Mouse (Mus musculus): ENCODE measurements around the gene Sestd1. TPM values are rescaled to one million over a fixed set of nuclear protein-coding genes. Genes with fewer than 3 reads are reported as not detected.

Gene Sestd1
- polyA plus RNA-seq, 1 experiment from 2014 or later, result 0.51 TPM

DNA sequence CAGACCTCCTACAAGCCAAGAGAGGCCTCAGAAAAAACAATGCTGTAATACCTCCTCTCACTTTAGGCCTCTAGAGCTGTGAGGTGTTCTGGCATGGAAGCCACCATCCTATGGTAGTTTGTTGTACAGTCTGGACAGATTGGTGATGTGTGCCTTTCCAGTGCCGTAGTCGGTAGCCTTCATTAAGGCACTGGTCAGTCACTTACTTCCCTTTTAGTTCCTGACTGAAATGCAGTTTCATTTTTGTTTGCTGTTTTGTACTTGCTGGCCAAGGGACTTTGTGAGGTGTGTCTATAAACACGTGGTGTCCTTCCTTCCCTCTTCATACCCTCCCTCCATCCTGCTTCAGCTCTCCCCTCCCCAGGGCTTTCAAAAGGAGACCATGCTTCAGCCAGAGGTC is 24.1 kb upstream of the Sestd1 start:
- Histone ChIP-seq H3K27ac (ENCODE audit: low read length) (no peak overlapping the region), H3K9me3 (replicated peaks; ENCODE audit: control insufficient read depth, low read length) (no peaks in the 10 kb centered on the region), H3K4me2 (ENCODE audit: low read depth, low read length) (no peak overlapping the region), H3K4me3 (ENCODE audit: low read depth, low read length) (no peak overlapping the region), H3K27me3 (ENCODE audit: control insufficient read depth, insufficient read depth, low read depth, low read length) (no peaks in the 10 kb centered on the region), H3K4me1 (ENCODE audit: control insufficient read depth, low read depth, low read length) (no peaks in the 10 kb centered on the region), H3K9ac (ENCODE audit: low read depth, low read length) (no peak overlapping the region), H3K36me3 (ENCODE audit: control insufficient read depth, insufficient read depth) (no peaks in the 10 kb centered on the region)
- no peak for ATAC-seq (ENCODE audit: low read depth)
- WGBS (ENCODE audit: insufficient replicate concordance), result 27% methylated on average over 3 of the region's 3 CpGs

GRCm38 (mm10) chr2:77303716-77304115 is 23.3 kb upstream of the Sestd1 start:
- Histone ChIP-seq H3K9ac (ENCODE audit: low read depth, low read length) (no peak overlapping the region), H3K27ac (ENCODE audit: low read length) (no peak overlapping the region), H3K4me1 (ENCODE audit: control insufficient read depth, low read depth, low read length) (no peaks in the 10 kb centered on the region), H3K36me3 (ENCODE audit: control insufficient read depth, insufficient read depth) (no peaks in the 10 kb centered on the region), H3K9me3 (replicated peaks; ENCODE audit: control insufficient read depth, low read length) (no peaks in the 10 kb centered on the region), H3K27me3 (ENCODE audit: control insufficient read depth, insufficient read depth, low read depth, low read length) (no peaks in the 10 kb centered on the region), H3K4me2 (ENCODE audit: low read depth, low read length) (no peak overlapping the region), H3K4me3 (ENCODE audit: low read depth, low read length) (no peak overlapping the region)
- 66% methylated on average over 3 of the region's 3 CpGs for WGBS (ENCODE audit: insufficient replicate concordance)
- no peak for ATAC-seq (ENCODE audit: low read depth)

- Histone ChIP-seq H3K4me2 (ENCODE audit: low read depth, low read length) (no peak overlapping the region), H3K4me1 (ENCODE audit: control insufficient read depth, low read depth, low read length) (no peaks in the 10 kb centered on the region), H3K27ac (ENCODE audit: low read length) (no peak overlapping the region), H3K9me3 (replicated peaks; ENCODE audit: control insufficient read depth, low read length) (no peaks in the 10 kb centered on the region), H3K27me3 (ENCODE audit: control insufficient read depth, insufficient read depth, low read depth, low read length) (no peaks in the 10 kb centered on the region), H3K36me3 (ENCODE audit: control insufficient read depth, insufficient read depth) (no peaks in the 10 kb centered on the region), H3K4me3 (ENCODE audit: low read depth, low read length) (no peak overlapping the region), H3K9ac (ENCODE audit: low read depth, low read length) (no peak overlapping the region)
- WGBS (ENCODE audit: insufficient replicate concordance), result 55% methylated on average over 6 of the region's 6 CpGs
- no peak for ATAC-seq (ENCODE audit: low read depth)
Measured at GRCm38 (mm10) chr2:77302655-77303348, 22.4 kb upstream of the Sestd1 start.

GRCm38 (mm10) chr2:77301687-77302389 is 21.4 kb upstream of the Sestd1 start:
- no peak overlapping the region for H3K4me2 ChIP-seq (ENCODE audit: low read depth, low read length)
- no peak overlapping the region for H3K27ac ChIP-seq (ENCODE audit: low read length)
- H3K36me3 ChIP-seq (ENCODE audit: control insufficient read depth, insufficient read depth), result no peaks in the 10 kb centered on the region
- WGBS (ENCODE audit: insufficient replicate concordance), result 60% methylated on average over 9 of the region's 9 CpGs
- no peaks in the 10 kb centered on the region for H3K9me3 ChIP-seq (replicated peaks; ENCODE audit: control insufficient read depth, low read length)
- H3K27me3 ChIP-seq (ENCODE audit: control insufficient read depth, insufficient read depth, low read depth, low read length), result no peaks in the 10 kb centered on the region
- no peak for ATAC-seq (ENCODE audit: low read depth)
- H3K9ac ChIP-seq (ENCODE audit: low read depth, low read length), result no peak overlapping the region
- no peaks in the 10 kb centered on the region for H3K4me1 ChIP-seq (ENCODE audit: control insufficient read depth, low read depth, low read length)
- H3K4me3 ChIP-seq (ENCODE audit: low read depth, low read length), result no peak overlapping the region

- Histone ChIP-seq H3K27me3 (ENCODE audit: control insufficient read depth, insufficient read depth, low read depth, low read length) (no peaks in the 10 kb centered on the region), H3K9ac (ENCODE audit: low read depth, low read length) (no peak overlapping the region), H3K9me3 (replicated peaks; ENCODE audit: control insufficient read depth, low read length) (no peaks in the 10 kb centered on the region), H3K4me2 (ENCODE audit: low read depth, low read length) (no peak overlapping the region), H3K4me1 (ENCODE audit: control insufficient read depth, low read depth, low read length) (no peaks in the 10 kb centered on the region), H3K27ac (ENCODE audit: low read length) (no peak overlapping the region), H3K36me3 (ENCODE audit: control insufficient read depth, insufficient read depth) (no peaks in the 10 kb centered on the region), H3K4me3 (ENCODE audit: low read depth, low read length) (no peak overlapping the region)
- 60% methylated on average over 6 of the region's 6 CpGs for WGBS (ENCODE audit: insufficient replicate concordance)
- ATAC-seq (ENCODE audit: low read depth), result no peak
Measured at GRCm38 (mm10) chr2:77289701-77290100, 9.3 kb upstream of the Sestd1 start.

DNA sequence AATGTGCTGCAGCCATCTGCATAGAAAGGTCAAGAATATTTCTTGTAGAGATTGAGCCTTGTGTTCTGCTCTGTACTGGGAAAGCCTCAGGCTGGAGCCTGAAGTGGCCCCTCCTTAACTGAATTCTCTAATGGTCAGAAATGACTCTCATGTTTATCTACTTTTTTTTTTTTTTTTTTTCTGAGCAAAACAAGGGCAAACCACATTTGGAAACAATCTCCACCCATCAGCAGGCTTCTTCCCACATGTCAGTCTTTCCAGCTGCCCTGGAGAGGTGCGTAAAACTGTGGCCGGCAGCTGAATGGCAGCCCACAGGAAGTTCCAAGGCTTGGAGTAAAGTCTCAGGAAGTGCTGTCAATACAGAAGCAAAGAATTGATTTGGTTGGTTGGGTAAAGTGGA is 6.4 kb upstream of the Sestd1 start:
- H3K27ac ChIP-seq (ENCODE audit: low read length), result no peak overlapping the region
- no peaks in the 10 kb centered on the region for H3K4me1 ChIP-seq (ENCODE audit: control insufficient read depth, low read depth, low read length)
- 32% methylated on average over 2 of the region's 2 CpGs for WGBS (ENCODE audit: insufficient replicate concordance)
- no peaks in the 10 kb centered on the region for H3K36me3 ChIP-seq (ENCODE audit: control insufficient read depth, insufficient read depth)
- H3K27me3 ChIP-seq (ENCODE audit: control insufficient read depth, insufficient read depth, low read depth, low read length), result no peaks in the 10 kb centered on the region; the same call in 1 of the 2 replicates
- ATAC-seq (ENCODE audit: low read depth), result no peak
- no peak overlapping the region for H3K4me2 ChIP-seq (ENCODE audit: low read depth, low read length)
- no peak overlapping the region for H3K4me3 ChIP-seq (ENCODE audit: low read depth, low read length)
- H3K9me3 ChIP-seq (replicated peaks; ENCODE audit: control insufficient read depth, low read length), result no peaks in the 10 kb centered on the region
- H3K9ac ChIP-seq (ENCODE audit: low read depth, low read length), result no peak overlapping the region

- Histone ChIP-seq H3K4me3 (ENCODE audit: low read depth, low read length) (no peak overlapping the region), H3K4me2 (ENCODE audit: low read depth, low read length) (no peak overlapping the region), H3K27me3 (ENCODE audit: control insufficient read depth, insufficient read depth, low read depth, low read length) (peaks cover 21% of the 10 kb centered on the region), H3K27ac (ENCODE audit: low read length) (no peak overlapping the region), H3K4me1 (ENCODE audit: control insufficient read depth, low read depth, low read length) (peaks cover 2% of the 10 kb centered on the region; the same call in 1 of the 2 replicates), H3K9me3 (replicated peaks; ENCODE audit: control insufficient read depth, low read length) (no peaks in the 10 kb centered on the region), H3K9ac (ENCODE audit: low read depth, low read length) (no peak overlapping the region), H3K36me3 (ENCODE audit: control insufficient read depth, insufficient read depth) (no peaks in the 10 kb centered on the region)
- WGBS (ENCODE audit: insufficient replicate concordance), result 48% methylated on average over 2 of the region's 2 CpGs
- no peak for ATAC-seq (ENCODE audit: low read depth)
Measured at GRCm38 (mm10) chr2:77284281-77284899, 4.0 kb upstream of the Sestd1 start.

- Histone ChIP-seq H3K27ac (ENCODE audit: low read length) (no peak overlapping the region), H3K4me3 (ENCODE audit: low read depth, low read length) (peak overlapping the region; percentile 61), H3K27me3 (ENCODE audit: control insufficient read depth, insufficient read depth, low read depth, low read length) (peaks cover 21% of the 10 kb centered on the region), H3K4me1 (ENCODE audit: control insufficient read depth, low read depth, low read length) (peaks cover 2% of the 10 kb centered on the region; the same call in 1 of the 2 replicates), H3K36me3 (ENCODE audit: control insufficient read depth, insufficient read depth) (no peaks in the 10 kb centered on the region), H3K4me2 (ENCODE audit: low read depth, low read length) (peak overlapping the region; percentile 80), H3K9me3 (replicated peaks; ENCODE audit: control insufficient read depth, low read length) (no peaks in the 10 kb centered on the region), H3K9ac (ENCODE audit: low read depth, low read length) (peak overlapping the region; percentile 48)
- WGBS (ENCODE audit: insufficient replicate concordance), result 3% methylated on average over 29 of the region's 57 CpGs
- no peak for ATAC-seq (ENCODE audit: low read depth)
Measured at GRCm38 (mm10) chr2:77279861-77280511, 406 bp downstream of the Sestd1 start.

Measured in liver, embryonic 16.5 days (tissue).